Mouse (Mus musculus): Measurements from ENCODE around the gene Ing2. TPM values are rescaled to one million over a fixed set of nuclear protein-coding genes. Genes with fewer than 3 reads are reported as not detected.

The Ing2 gene
- polyA plus RNA-seq, 1 experiment from 2014 or later, result 15.5 TPM

- peak overlapping the region; percentile 81 for H3K9ac ChIP-seq (replicated peaks; ENCODE audit: low read depth)
- H3K9me3 ChIP-seq (ENCODE audit: low read length), result no peaks in the 10 kb centered on the region
- DNase-seq (ENCODE audit: low spot score) (peak; percentile 93), ATAC-seq (peak; percentile 62)
- TF ChIP-seq CTCF (IDR thresholded peaks at IDR 0.05), result no peak
- TF ChIP-seq EP300 (IDR thresholded peaks at IDR 0.05), result no peak
- H3K4me2 ChIP-seq (replicated peaks; ENCODE audit: low read depth, low read length), result peak overlapping the region; percentile 81
- peak overlapping the region; percentile 91 for H3K27ac ChIP-seq (ENCODE audit: low read length)
- H3K4me1 ChIP-seq (ENCODE audit: insufficient read depth, low read depth, low read length), result peaks cover 4% of the 10 kb centered on the region
- peak overlapping the region; percentile 96 for H3K4me3 ChIP-seq (ENCODE audit: low read depth, low read length)
- no peaks in the 10 kb centered on the region for H3K27me3 ChIP-seq (replicated peaks; ENCODE audit: insufficient read depth, low read length)
- WGBS, result 3% methylated on average over 38 of the region's 53 CpGs
- H3K36me3 ChIP-seq (ENCODE audit: insufficient read depth, low read length), result no peaks in the 10 kb centered on the region
These were observed 1.8 kb downstream of the Ing2 start for GRCm38 (mm10) chr8:47673317-47674139.

- 85% methylated on average over 8 of the region's 8 CpGs for WGBS
- no peak for ATAC-seq
These were observed 11.0 kb downstream of the Ing2 start for GRCm38 (mm10) chr8:47664231-47664785.

GRCm38 (mm10) chr8:47663201-47663600 is 12.2 kb downstream of the Ing2 start:
- ATAC-seq (peak; percentile 90), DNase-seq (ENCODE audit: low spot score) (peak; percentile 66)
- Histone ChIP-seq H3K36me3 (ENCODE audit: insufficient read depth, low read length) (no peaks in the 10 kb centered on the region), H3K4me3 (ENCODE audit: low read depth, low read length) (no peak overlapping the region), H3K9me3 (ENCODE audit: low read length) (no peaks in the 10 kb centered on the region), H3K4me2 (replicated peaks; ENCODE audit: low read depth, low read length) (no peak overlapping the region), H3K4me1 (ENCODE audit: insufficient read depth, low read depth, low read length) (no peaks in the 10 kb centered on the region), H3K9ac (replicated peaks; ENCODE audit: low read depth) (no peak overlapping the region), H3K27ac (ENCODE audit: low read length) (peak overlapping the region; percentile 70), H3K27me3 (replicated peaks; ENCODE audit: insufficient read depth, low read length) (no peaks in the 10 kb centered on the region)
- 61% methylated on average over 5 of the region's 5 CpGs for WGBS
- TF ChIP-seq EP300 (IDR thresholded peaks at IDR 0.05), result 0 out of 2 replicates have a peak, but pooled peaks have one; percentile 29
- no peak for TF ChIP-seq CTCF (IDR thresholded peaks at IDR 0.05)

More at GRCm38 (mm10) chr8:47664231-47664785, 11.0 kb downstream of the Ing2 start:
- no peak for DNase-seq (ENCODE audit: low spot score)
- no peak overlapping the region for H3K4me3 ChIP-seq (ENCODE audit: low read depth, low read length)
- no peaks in the 10 kb centered on the region for H3K36me3 ChIP-seq (ENCODE audit: insufficient read depth, low read length)
- no peaks in the 10 kb centered on the region for H3K27me3 ChIP-seq (replicated peaks; ENCODE audit: insufficient read depth, low read length)
- no peak overlapping the region for H3K9ac ChIP-seq (replicated peaks; ENCODE audit: low read depth)
- TF ChIP-seq EP300 (IDR thresholded peaks at IDR 0.05), result no peak
- no peak overlapping the region for H3K27ac ChIP-seq (ENCODE audit: low read length)
- no peaks in the 10 kb centered on the region for H3K4me1 ChIP-seq (ENCODE audit: insufficient read depth, low read depth, low read length)
- no peak overlapping the region for H3K4me2 ChIP-seq (replicated peaks; ENCODE audit: low read depth, low read length)
- no peaks in the 10 kb centered on the region for H3K9me3 ChIP-seq (ENCODE audit: low read length)

GRCm38 (mm10) chr8:47662716-47663115 is 12.6 kb downstream of the Ing2 start:
- Histone ChIP-seq H3K9ac (replicated peaks; ENCODE audit: low read depth) (no peak overlapping the region), H3K4me3 (ENCODE audit: low read depth, low read length) (no peak overlapping the region), H3K27ac (ENCODE audit: low read length) (peak overlapping the region; percentile 70), H3K36me3 (ENCODE audit: insufficient read depth, low read length) (no peaks in the 10 kb centered on the region), H3K9me3 (ENCODE audit: low read length) (no peaks in the 10 kb centered on the region), H3K4me2 (replicated peaks; ENCODE audit: low read depth, low read length) (no peak overlapping the region), H3K4me1 (ENCODE audit: insufficient read depth, low read depth, low read length) (no peaks in the 10 kb centered on the region), H3K27me3 (replicated peaks; ENCODE audit: insufficient read depth, low read length) (no peaks in the 10 kb centered on the region)
- ATAC-seq (peak; percentile 61), DNase-seq (ENCODE audit: low spot score) (peak; percentile 50)
- TF ChIP-seq EP300 (IDR thresholded peaks at IDR 0.05), result 0 out of 2 replicates have a peak, but pooled peaks have one; percentile 13
- no peak for TF ChIP-seq CTCF (IDR thresholded peaks at IDR 0.05)
- 61% methylated on average over 5 of the region's 5 CpGs for WGBS

- Histone ChIP-seq H3K36me3 (ENCODE audit: insufficient read depth, low read length) (no peaks in the 10 kb centered on the region), H3K27me3 (replicated peaks; ENCODE audit: insufficient read depth, low read length) (no peaks in the 10 kb centered on the region), H3K4me3 (ENCODE audit: low read depth, low read length) (no peak overlapping the region), H3K4me2 (replicated peaks; ENCODE audit: low read depth, low read length) (no peak overlapping the region), H3K9ac (replicated peaks; ENCODE audit: low read depth) (no peak overlapping the region), H3K9me3 (ENCODE audit: low read length) (no peaks in the 10 kb centered on the region), H3K27ac (ENCODE audit: low read length) (no peak overlapping the region), H3K4me1 (ENCODE audit: insufficient read depth, low read depth, low read length) (no peaks in the 10 kb centered on the region)
- DNase-seq (ENCODE audit: low spot score), result no peak
- WGBS, result 92% methylated on average over 7 of the region's 7 CpGs
- TF ChIP-seq CTCF (IDR thresholded peaks at IDR 0.05) (no peak), EP300 (IDR thresholded peaks at IDR 0.05) (no peak)
- ATAC-seq, result no peak
These were observed 15.0 kb downstream of the Ing2 start for GRCm38 (mm10) chr8:47660394-47660793.

GRCm38 (mm10) chr8:47659463-47659862 is 15.9 kb downstream of the Ing2 start:
- TF ChIP-seq CTCF (IDR thresholded peaks at IDR 0.05) (no peak), EP300 (IDR thresholded peaks at IDR 0.05) (no peak)
- no peak overlapping the region for H3K27ac ChIP-seq (ENCODE audit: low read length)
- H3K27me3 ChIP-seq (replicated peaks; ENCODE audit: insufficient read depth, low read length), result no peaks in the 10 kb centered on the region
- no peaks in the 10 kb centered on the region for H3K9me3 ChIP-seq (ENCODE audit: low read length)
- H3K4me3 ChIP-seq (ENCODE audit: low read depth, low read length), result no peak overlapping the region
- 90% methylated on average over 5 of the region's 5 CpGs for WGBS
- H3K9ac ChIP-seq (replicated peaks; ENCODE audit: low read depth), result no peak overlapping the region
- ATAC-seq (no peak), DNase-seq (ENCODE audit: low spot score) (no peak)
- no peaks in the 10 kb centered on the region for H3K36me3 ChIP-seq (ENCODE audit: insufficient read depth, low read length)
- no peak overlapping the region for H3K4me2 ChIP-seq (replicated peaks; ENCODE audit: low read depth, low read length)
- H3K4me1 ChIP-seq (ENCODE audit: insufficient read depth, low read depth, low read length), result no peaks in the 10 kb centered on the region

All from lung, postnatal 0 days (tissue).